Mouse (Mus musculus) small intestine, adult 2 months (tissue): ENCODE data around the gene Luc7l.

Experiments
- CTCF ChIP-seq: fragments of 200-500 bp; IDR thresholded peaks from 2 replicates; pipeline ENCODE4 v1.5.1; 2012; ENCODE audit warnings: low read depth, mild to moderate bottlenecking, control low read depth, inconsistent platforms, low read length, moderate library complexity, mixed read lengths; ENCODE audit not compliant: insufficient replicate concordance, insufficient read length; ENCODE audit errors: extremely low read depth
- POLR2A ChIP-seq: fragments of 200-500 bp; IDR thresholded peaks from 2 replicates; pipeline ENCODE4 v1.6.1; 2012; ENCODE audit warnings: low read depth, mild to moderate bottlenecking, control low read depth, inconsistent platforms, low read length, moderate library complexity

- TF ChIP-seq CTCF (no peak), POLR2A (no peak)
These were observed 36.8 kb downstream of the Luc7l start for GRCm38 (mm10) chr17:26289475-26289874.
